Comparison of ENCODE assay signal across 36 mouse cellular contexts in the genomic region with DNA sequence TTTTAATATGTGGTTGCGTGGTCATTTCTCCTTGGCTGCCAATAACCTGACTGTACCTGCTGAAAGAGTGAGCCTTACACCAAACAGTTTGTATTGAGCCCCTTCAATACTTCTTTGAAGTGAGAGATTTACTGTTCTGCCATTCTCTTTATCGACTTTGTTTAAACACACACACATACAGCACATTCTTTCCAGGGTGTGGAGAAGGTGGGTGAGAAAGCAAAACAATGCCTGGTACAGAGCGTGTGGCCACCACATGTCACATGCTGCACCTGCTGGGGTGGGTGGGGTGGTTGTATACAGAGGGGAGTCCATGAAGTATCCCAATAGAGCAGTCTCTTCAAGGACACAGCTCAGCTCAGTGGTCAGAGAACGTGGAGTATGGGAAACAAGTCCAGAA. TPM values are rescaled to one million over a fixed set of nuclear protein-coding genes. Genes with fewer than 3 reads are reported as not detected.
DNase-seq lines count a peak whose midpoint lies in the region; ATAC-seq and TF ChIP-seq lines count a peak whose summit lies in the region.
"Had no signal": no experiment of that assay in that cellular context is flagged by ENCODE, and none has a peak within 500 bp of the region (broad histone marks: within the 10 kb centered on the region; RNA-seq: fewer than 3 reads in every experiment).

No protein-coding gene starts in this region.

- H3K9ac ChIP-seq in intestine, embryonic 15.5 days = no peak overlapping the region
- no peak overlapping the region for H3K9ac ChIP-seq in lung, postnatal 0 days (replicated peaks; ENCODE audit: low read depth)
- H3K9ac ChIP-seq in stomach, embryonic 15.5 days = no peak overlapping the region
- H3K9ac ChIP-seq: embryonic facial prominence, embryonic 12.5 days; heart, embryonic 15.5 days; kidney, embryonic 15.5 days; liver, embryonic 13.5 days; midbrain, embryonic 12.5 days; neural tube, embryonic 13.5 days had no signal

- H3K27ac ChIP-seq in intestine, embryonic 15.5 days = no peak overlapping the region
- H3K27ac ChIP-seq in lung, postnatal 0 days (ENCODE audit: low read length) = peak overlapping the region; percentile 72
- 0 out of 2 replicates have a peak overlapping the region, but pooled peaks have one; percentile 33 for H3K27ac ChIP-seq in stomach, embryonic 15.5 days
- H3K27ac ChIP-seq: embryonic facial prominence, embryonic 12.5 days; heart, embryonic 10.5 days; heart, embryonic 15.5 days; kidney, embryonic 15.5 days; liver, embryonic 13.5 days; midbrain, embryonic 12.5 days; neural tube, embryonic 13.5 days had no signal

- peak; percentile 66 for TF ChIP-seq EP300 in lung, postnatal 0 days (IDR thresholded peaks at IDR 0.05)

- TF ChIP-seq CTCF in Patski (IDR thresholded peaks at IDR 0.05) = no peak
- TF ChIP-seq CTCF in lung, postnatal 0 days (IDR thresholded peaks at IDR 0.05) = no peak

- ATAC-seq in Patski = peak; percentile 44
- ATAC-seq in intestine, embryonic 15.5 days = peak; percentile 70; the same call in 1 of the 2 replicates
- peak; percentile 93 for ATAC-seq in lung, postnatal 0 days
- ATAC-seq in stomach, embryonic 15.5 days (ENCODE audit: insufficient read depth, low FRiP score, low read depth) = peak; percentile 95
- no peak for ATAC-seq in inflammation-experienced regulatory T-cells, adult 6 months
- ATAC-seq: CD4-positive, CD25-positive, alpha-beta regulatory T cell, adult 4 months; forebrain, embryonic 14.5 days; hindbrain, embryonic 16.5 days had no signal

- no peaks in the 10 kb centered on the region for H3K9me3 ChIP-seq in intestine, embryonic 15.5 days
- no peaks in the 10 kb centered on the region for H3K9me3 ChIP-seq in lung, postnatal 0 days (ENCODE audit: low read length)
- no peaks in the 10 kb centered on the region for H3K9me3 ChIP-seq in stomach, embryonic 15.5 days
- H3K9me3 ChIP-seq: embryonic facial prominence, embryonic 12.5 days; heart, embryonic 10.5 days; heart, embryonic 15.5 days; kidney, embryonic 15.5 days; liver, embryonic 13.5 days; midbrain, embryonic 12.5 days; neural tube, embryonic 13.5 days had no signal

- 0 out of 2 replicates have a peak, but pooled peaks cover 3% of the 10 kb centered on the region for H3K36me3 ChIP-seq in intestine, embryonic 15.5 days
- H3K36me3 ChIP-seq in lung, postnatal 0 days (ENCODE audit: insufficient read depth, low read length) = no peaks in the 10 kb centered on the region
- H3K36me3 ChIP-seq in stomach, embryonic 15.5 days = 0 out of 2 replicates have a peak, but pooled peaks cover 2% of the 10 kb centered on the region
- H3K36me3 ChIP-seq: embryonic facial prominence, embryonic 12.5 days; heart, embryonic 10.5 days; heart, embryonic 15.5 days; kidney, embryonic 15.5 days; midbrain, embryonic 12.5 days; neural tube, embryonic 13.5 days had no signal

- H3K4me3 ChIP-seq in intestine, embryonic 15.5 days (replicated peaks) = no peak overlapping the region
- no peak overlapping the region for H3K4me3 ChIP-seq in lung, postnatal 0 days (ENCODE audit: low read depth, low read length)
- H3K4me3 ChIP-seq in stomach, embryonic 15.5 days (replicated peaks) = no peak overlapping the region
- H3K4me3 ChIP-seq: embryonic facial prominence, embryonic 12.5 days; heart, embryonic 10.5 days; heart, embryonic 15.5 days; kidney, embryonic 15.5 days; liver, embryonic 13.5 days; megakaryocyte, embryonic 14.5 days; midbrain, embryonic 12.5 days; myocyte; neural tube, embryonic 13.5 days had no signal

- in situ Hi-C loops in Patski (cut with MboI; ENCODE audit: low pct_unique_long_range_greater_than_20kb) = no loop called here

- POLR2A ChIA-PET in Patski (lab: Charles Lee) = no interaction called here

- H3K4me2 ChIP-seq in intestine, embryonic 15.5 days (replicated peaks) = no peak overlapping the region
- no peak overlapping the region for H3K4me2 ChIP-seq in lung, postnatal 0 days (replicated peaks; ENCODE audit: low read depth, low read length)
- H3K4me2 ChIP-seq in stomach, embryonic 15.5 days = no peak overlapping the region
- H3K4me2 ChIP-seq: embryonic facial prominence, embryonic 12.5 days; heart, embryonic 15.5 days; kidney, embryonic 15.5 days; liver, embryonic 13.5 days; midbrain, embryonic 12.5 days; neural tube, embryonic 13.5 days had no signal

- no peaks in the 10 kb centered on the region for H3K4me1 ChIP-seq in intestine, embryonic 15.5 days (replicated peaks)
- no peaks in the 10 kb centered on the region for H3K4me1 ChIP-seq in lung, postnatal 0 days (ENCODE audit: insufficient read depth, low read depth, low read length)
- H3K4me1 ChIP-seq in stomach, embryonic 15.5 days = no peaks in the 10 kb centered on the region
- H3K4me1 ChIP-seq: embryonic facial prominence, embryonic 12.5 days; heart, embryonic 10.5 days; heart, embryonic 15.5 days; kidney, embryonic 15.5 days; liver, embryonic 13.5 days; megakaryocyte, embryonic 14.5 days; midbrain, embryonic 12.5 days; neural tube, embryonic 13.5 days had no signal

- WGBS in intestine, embryonic 15.5 days = 49% methylated on average over 4 of the region's 4 CpGs
- WGBS in lung, postnatal 0 days = 42% methylated on average over 4 of the region's 4 CpGs
- whole genome bisulfite sequencing in stomach, embryonic 15.5 days = 52% methylated on average over 4 of the region's 4 CpGs

- peaks cover 15% of the 10 kb centered on the region for H3K27me3 ChIP-seq in Patski
- no peaks in the 10 kb centered on the region for H3K27me3 ChIP-seq in intestine, embryonic 15.5 days (replicated peaks)
- H3K27me3 ChIP-seq in lung, postnatal 0 days (replicated peaks; ENCODE audit: insufficient read depth, low read length) = no peaks in the 10 kb centered on the region
- H3K27me3 ChIP-seq in stomach, embryonic 15.5 days (replicated peaks) = no peaks in the 10 kb centered on the region
- H3K27me3 ChIP-seq: embryonic facial prominence, embryonic 12.5 days; heart, embryonic 15.5 days; kidney, embryonic 15.5 days; liver, embryonic 13.5 days; midbrain, embryonic 12.5 days; neural tube, embryonic 13.5 days had no signal

- no peak for DNase-seq in Patski (ENCODE audit: low read depth, low spot score)
- peak; percentile 74 for DNase-seq in lung, postnatal 0 days (ENCODE audit: low spot score)
- no peak for DNase-seq in B cell, adult 2 months
- no peak for DNase-seq in adrenal gland, postnatal 36 days
- DNase-seq: adrenal gland, adult 8-10 months; cerebellum, adult 9-10 months; cerebellum, postnatal 36 days; gastrocnemius, postnatal 14 days; kidney, adult 18-20 months; kidney, postnatal 25 days; left cerebral cortex, postnatal 4 days; liver, embryonic 13.5 days; thymus, adult 2 months; thymus, postnatal 36 days had no signal

- CTCF ChIA-PET in Patski (lab: Charles Lee) = interaction anchor here (1.0 kb wide), 1 partner anchor 141 kb away, joined by 3 read pairs; the partner anchor contains the start of gene Nek3

RNA-seq across cellular contexts. Expression of gene Atp7b, which starts 34.9 kb away (rescaled TPM):
- 0.32 TPM for polyA plus RNA-seq in Patski (2021)
- 4.5 and 5.9 TPM in 2 replicates for polyA plus RNA-seq in intestine, embryonic 15.5 days (2015; fragmentation: Nextera tagmentation; extraction: Ambion mirVana)
- 7.3 and 12.0 TPM in 2 replicates for polyA plus RNA-seq in lung, postnatal 0 days (2015; fragmentation: Nextera tagmentation; extraction: Ambion mirVana)
- polyA plus RNA-seq in stomach, embryonic 15.5 days (2015; fragmentation: Nextera tagmentation; extraction: Ambion mirVana) = 8.4 and 9.5 TPM in 2 replicates
- under 1 TPM; 0.07 to 0.14 (median 0.13) TPM for polyA plus RNA-seq in inflammation-experienced regulatory T-cells, adult 6 months (2017; shearing (Covaris generic))
- total RNA-seq in adrenal gland, postnatal 36 days (2021) = 1 to 10 TPM in 1 of 2 experiments, under 1 TPM in 1; 0.76 to 1.4 TPM

RNA-seq across cellular contexts. Expression of gene Alg11, which starts 35.3 kb away (rescaled TPM):
- 13.7 TPM for polyA plus RNA-seq in Patski (2021)
- polyA plus RNA-seq in intestine, embryonic 15.5 days (2015; fragmentation: Nextera tagmentation; extraction: Ambion mirVana) = 29.6 and 30.6 TPM in 2 replicates
- 13.3 and 13.6 TPM in 2 replicates for polyA plus RNA-seq in lung, postnatal 0 days (2015; fragmentation: Nextera tagmentation; extraction: Ambion mirVana)
- 31.0 and 38.2 TPM in 2 replicates for polyA plus RNA-seq in stomach, embryonic 15.5 days (2015; fragmentation: Nextera tagmentation; extraction: Ambion mirVana)
- polyA plus RNA-seq in inflammation-experienced regulatory T-cells, adult 6 months (2017; shearing (Covaris generic)) = 10 to 100 TPM; 20.0 to 28.1 (median 21.0) TPM
- 10 to 100 TPM; 40.6 to 43.2 TPM for total RNA-seq in adrenal gland, postnatal 36 days (2021)

RNA-seq across cellular contexts. Expression of gene Ccdc70, which starts 55.7 kb away (rescaled TPM):
- not detected for polyA plus RNA-seq in Patski (2021)
- not detected in 2 replicates for polyA plus RNA-seq in intestine, embryonic 15.5 days (2015; fragmentation: Nextera tagmentation; extraction: Ambion mirVana)
- polyA plus RNA-seq in lung, postnatal 0 days (2015; fragmentation: Nextera tagmentation; extraction: Ambion mirVana) = not detected in 2 replicates
- polyA plus RNA-seq in stomach, embryonic 15.5 days (2015; fragmentation: Nextera tagmentation; extraction: Ambion mirVana) = not detected in 2 replicates
- polyA plus RNA-seq in inflammation-experienced regulatory T-cells, adult 6 months (2017; shearing (Covaris generic)) = not detected
- not detected for total RNA-seq in adrenal gland, postnatal 36 days (2021)
- total RNA-seq: adrenal gland, adult 8-10 months; gastrocnemius, postnatal 14 days; granulocyte monocyte progenitor cell, adult 5-6 weeks; heart, postnatal 25 days; layer of hippocampus, adult 18-20 months; layer of hippocampus, postnatal 14 days; left cerebral cortex, adult 8-10 months; left cerebral cortex, postnatal 4 days; midbrain, postnatal 0 days had no signal
- polyA plus RNA-seq: CD4-positive, CD25-positive, alpha-beta regulatory T cell, adult 4 months; embryonic facial prominence, embryonic 12.5 days; forebrain, embryonic 14.5 days; heart, embryonic 10.5 days; heart, embryonic 15.5 days; hindbrain, embryonic 11.5 days; hindbrain, embryonic 16.5 days; kidney, embryonic 15.5 days; limb, embryonic 14.5 days; liver, embryonic 13.5 days; midbrain, embryonic 12.5 days; midbrain, postnatal 0 days; myocyte; neural tube, embryonic 13.5 days; thymus, adult 2 months had no signal
